Mouse (Mus musculus) T-cell, adult 2 months (primary cell): Measurements from ENCODE around the gene Rft1.

Experiments
- DNase-seq: peaks from one replicate; pipeline ENCODE4 v3.0.0; 2022; ENCODE audit warnings: low spot score

The Rft1 gene

GRCm38 (mm10) chr14:30731896-30732295 is 77.7 kb downstream of the Rft1 start:
- no peak for DNase-seq

DNA sequence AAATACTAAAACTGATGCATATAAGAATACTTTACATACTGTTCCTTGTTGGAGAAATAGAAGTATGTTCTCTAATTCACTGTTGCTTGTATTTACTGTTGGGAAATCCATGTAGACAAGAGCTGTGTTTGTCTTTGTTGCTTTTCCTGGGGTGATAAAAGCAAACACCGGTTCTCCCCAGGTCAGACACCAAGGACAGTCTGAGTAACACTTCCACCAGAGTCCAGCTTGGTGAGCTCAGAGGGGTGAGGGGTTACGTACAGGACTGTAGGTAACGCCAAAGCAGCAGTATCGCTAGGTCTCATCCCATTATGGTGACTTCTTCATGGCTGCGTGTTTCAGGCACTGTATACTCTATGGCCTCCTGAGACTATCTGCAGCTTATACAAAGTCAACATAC is 80.5 kb downstream of the Rft1 start:
- DNase-seq, result no peak

- DNase-seq, result no peak
Measured at GRCm38 (mm10) chr14:30735810-30736209, 81.7 kb downstream of the Rft1 start.

DNA sequence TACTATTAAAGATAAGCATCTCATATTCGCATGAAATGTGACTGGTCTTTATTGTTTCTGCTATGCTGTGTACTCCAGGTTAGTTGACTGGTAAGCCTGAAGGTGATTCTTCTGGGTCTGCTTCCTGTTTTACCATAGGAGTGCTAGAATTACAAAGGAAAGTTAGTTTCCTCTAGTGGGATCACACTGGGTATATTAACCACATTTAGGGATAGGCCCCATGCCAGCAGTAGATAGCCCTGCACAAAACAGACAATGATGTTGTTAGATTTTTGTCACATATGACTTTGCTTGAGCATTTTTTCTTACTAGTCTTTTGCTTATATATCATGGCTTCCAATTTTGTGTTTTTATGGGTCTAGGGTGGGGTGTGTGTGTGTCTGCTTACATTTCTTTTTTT is 82.3 kb downstream of the Rft1 start:
- DNase-seq, result no peak
